ENCODE assay signal across 21 mouse cellular contexts in genomic region chr4:90576139-90577082, GRCm38 (mm10).
DNase-seq lines count a peak whose midpoint lies in the region; ATAC-seq lines count a peak whose summit lies in the region.
"Had no signal": no experiment of that assay in that cellular context is flagged by ENCODE, and none has a peak within 500 bp of the region (broad histone marks: within the 10 kb centered on the region; RNA-seq: fewer than 3 reads in every experiment).

No protein-coding gene starts in this region.

- 55% methylated on average over 10 of the region's 10 CpGs for WGBS in hindbrain, embryonic 16.5 days
- 77% methylated on average over 10 of the region's 10 CpGs for WGBS in hindbrain, embryonic 10.5 days
- 52% methylated on average over 10 of the region's 10 CpGs for WGBS in midbrain, embryonic 14.5 days
- WGBS in midbrain, embryonic 10.5 days, result 87% methylated on average over 10 of the region's 10 CpGs
- WGBS in midbrain, embryonic 16.5 days, result 49% methylated on average over 10 of the region's 10 CpGs

- H3K27ac ChIP-seq in hindbrain, embryonic 16.5 days (ENCODE audit: low read depth, low read length), result no peak overlapping the region
- H3K27ac ChIP-seq in hindbrain, embryonic 10.5 days, result no peak overlapping the region
- H3K27ac ChIP-seq in midbrain, embryonic 14.5 days (replicated peaks; ENCODE audit: low read depth, low read length), result no peak overlapping the region
- no peak overlapping the region for H3K27ac ChIP-seq in midbrain, embryonic 10.5 days (replicated peaks)
- H3K27ac ChIP-seq in midbrain, embryonic 16.5 days (ENCODE audit: low read length), result no peak overlapping the region
- H3K27ac ChIP-seq: forebrain, embryonic 10.5 days; heart, embryonic 15.5 days; hindbrain, embryonic 13.5 days had no signal

- no peaks in the 10 kb centered on the region for H3K27me3 ChIP-seq in hindbrain, embryonic 16.5 days (replicated peaks; ENCODE audit: control insufficient read depth, insufficient read depth, low read length)
- H3K27me3 ChIP-seq in hindbrain, embryonic 10.5 days (ENCODE audit: insufficient read depth, poor library complexity, severe bottlenecking), result no peaks in the 10 kb centered on the region
- H3K27me3 ChIP-seq in midbrain, embryonic 14.5 days (ENCODE audit: control insufficient read depth, insufficient read depth, low read length), result no peaks in the 10 kb centered on the region
- H3K27me3 ChIP-seq in midbrain, embryonic 10.5 days (ENCODE audit: low read depth, poor library complexity, severe bottlenecking), result no peaks in the 10 kb centered on the region
- no peaks in the 10 kb centered on the region for H3K27me3 ChIP-seq in midbrain, embryonic 16.5 days (ENCODE audit: control insufficient read depth, insufficient read depth, low read depth, low read length)
- H3K27me3 ChIP-seq: heart, embryonic 12.5 days; heart, embryonic 15.5 days; hindbrain, embryonic 13.5 days had no signal

- 0 out of 2 replicates have a peak, but pooled peaks have one; percentile 11 for ATAC-seq in hindbrain, embryonic 16.5 days
- ATAC-seq in midbrain, embryonic 14.5 days (ENCODE audit: low FRiP score, low TSS enrichment), result no peak
- ATAC-seq in midbrain, embryonic 16.5 days, result peak; percentile 58
- ATAC-seq: activated CD4-positive, CD25-positive, alpha-beta regulatory T cell, adult 4 months; forebrain, embryonic 14.5 days had no signal

- DNase-seq in hindbrain, embryonic 10.5 days (ENCODE audit: low spot score), result no peak
- peak; percentile 26 for DNase-seq in midbrain, embryonic 14.5 days
- DNase-seq in midbrain, embryonic 10.5 days (ENCODE audit: low spot score), result no peak
- DNase-seq in heart, postnatal 10 days, result no peak
- DNase-seq: adrenal gland, adult 8-10 months; adrenal gland, postnatal 25 days; cerebellum, adult 18-20 months; cerebellum, adult 9-10 months; cerebellum, postnatal 14 days; gastrocnemius, postnatal 25 days; heart, adult 18-20 months; heart, postnatal 14 days; heart, postnatal 4 days had no signal

- H3K9ac ChIP-seq in hindbrain, embryonic 16.5 days (ENCODE audit: low read depth, low read length), result no peak overlapping the region
- no peak overlapping the region for H3K9ac ChIP-seq in midbrain, embryonic 14.5 days (replicated peaks; ENCODE audit: low read length)
- no peak overlapping the region for H3K9ac ChIP-seq in midbrain, embryonic 16.5 days (ENCODE audit: low read depth, low read length)
- H3K9ac ChIP-seq: heart, embryonic 12.5 days; heart, embryonic 15.5 days; hindbrain, embryonic 13.5 days had no signal

- no peak overlapping the region for H3K4me3 ChIP-seq in hindbrain, embryonic 16.5 days (ENCODE audit: low read length)
- H3K4me3 ChIP-seq in hindbrain, embryonic 10.5 days, result no peak overlapping the region
- H3K4me3 ChIP-seq in midbrain, embryonic 14.5 days (replicated peaks; ENCODE audit: low read depth, low read length), result no peak overlapping the region
- no peak overlapping the region for H3K4me3 ChIP-seq in midbrain, embryonic 10.5 days
- no peak overlapping the region for H3K4me3 ChIP-seq in midbrain, embryonic 16.5 days (ENCODE audit: low read depth, low read length)
- H3K4me3 ChIP-seq: forebrain, embryonic 10.5 days; heart, embryonic 12.5 days; heart, embryonic 15.5 days; hindbrain, embryonic 13.5 days had no signal

- intact Hi-C loops in heart, postnatal 10 days (cut with DNase I), result no loop called here

- no peaks in the 10 kb centered on the region for H3K36me3 ChIP-seq in hindbrain, embryonic 16.5 days (ENCODE audit: control insufficient read depth, insufficient read depth, low read length)
- no peaks in the 10 kb centered on the region for H3K36me3 ChIP-seq in hindbrain, embryonic 10.5 days
- H3K36me3 ChIP-seq in midbrain, embryonic 14.5 days (ENCODE audit: control insufficient read depth, insufficient read depth, low read length), result no peaks in the 10 kb centered on the region
- no peaks in the 10 kb centered on the region for H3K36me3 ChIP-seq in midbrain, embryonic 10.5 days
- no peaks in the 10 kb centered on the region for H3K36me3 ChIP-seq in midbrain, embryonic 16.5 days (ENCODE audit: control insufficient read depth, insufficient read depth, low read length)
- H3K36me3 ChIP-seq: forebrain, embryonic 10.5 days; heart, embryonic 12.5 days; heart, embryonic 15.5 days; hindbrain, embryonic 13.5 days had no signal

- no peak overlapping the region for H3K4me2 ChIP-seq in hindbrain, embryonic 16.5 days (ENCODE audit: low read length)
- H3K4me2 ChIP-seq in midbrain, embryonic 14.5 days (ENCODE audit: low read length), result no peak overlapping the region
- no peak overlapping the region for H3K4me2 ChIP-seq in midbrain, embryonic 16.5 days (ENCODE audit: low read length)
- H3K4me2 ChIP-seq: heart, embryonic 12.5 days; heart, embryonic 15.5 days; hindbrain, embryonic 13.5 days had no signal

- H3K9me3 ChIP-seq in hindbrain, embryonic 16.5 days (ENCODE audit: control insufficient read depth, low read length), result no peaks in the 10 kb centered on the region
- H3K9me3 ChIP-seq in hindbrain, embryonic 10.5 days, result no peaks in the 10 kb centered on the region
- no peaks in the 10 kb centered on the region for H3K9me3 ChIP-seq in midbrain, embryonic 14.5 days (ENCODE audit: control insufficient read depth, low read length)
- no peaks in the 10 kb centered on the region for H3K9me3 ChIP-seq in midbrain, embryonic 10.5 days (replicated peaks)
- no peaks in the 10 kb centered on the region for H3K9me3 ChIP-seq in midbrain, embryonic 16.5 days (replicated peaks; ENCODE audit: control insufficient read depth, low read length, poor library complexity, severe bottlenecking)
- H3K9me3 ChIP-seq: forebrain, embryonic 10.5 days; heart, embryonic 12.5 days; heart, embryonic 15.5 days; hindbrain, embryonic 13.5 days had no signal

- H3K4me1 ChIP-seq in hindbrain, embryonic 16.5 days (ENCODE audit: control insufficient read depth, insufficient read depth, low read depth, low read length), result no peaks in the 10 kb centered on the region
- H3K4me1 ChIP-seq in hindbrain, embryonic 10.5 days (replicated peaks), result no peaks in the 10 kb centered on the region
- H3K4me1 ChIP-seq in midbrain, embryonic 14.5 days (ENCODE audit: control insufficient read depth, insufficient read depth, low read length), result peaks cover 3% of the 10 kb centered on the region; the same call in 1 of the 2 replicates
- no peaks in the 10 kb centered on the region for H3K4me1 ChIP-seq in midbrain, embryonic 10.5 days
- H3K4me1 ChIP-seq in midbrain, embryonic 16.5 days (ENCODE audit: control insufficient read depth, insufficient read depth, low read length), result no peaks in the 10 kb centered on the region
- H3K4me1 ChIP-seq: forebrain, embryonic 10.5 days; heart, embryonic 12.5 days; heart, embryonic 15.5 days; hindbrain, embryonic 13.5 days had no signal
